Mouse (Mus musculus) liver, embryonic 13.5 days (tissue): ENCODE data around the gene Atp1a4. TPM values are rescaled to one million over a fixed set of nuclear protein-coding genes. Genes with fewer than 3 reads are reported as not detected.

ENCODE experiments used
- ATAC-seq: fragments of 200-750 bp; cut with Nextera tagmentation; 2 replicates; pipeline ENCODE4 v1.8.0; 2017; ENCODE audit warnings: low read depth, mild to moderate bottlenecking, moderate number of reproducible peaks, moderate library complexity
- DNase-seq: peaks from one replicate; pipeline ENCODE4 v3.0.0; 2022
- H3K27ac ChIP-seq: fragments of 300-500 bp; sonication (generic); 2 replicates; pipeline ENCODE4 v1.5.1; 2015; ENCODE audit warnings: moderate library complexity, mild to moderate bottlenecking, inconsistent platforms
- H3K27me3 ChIP-seq: fragments of 300-500 bp; sonication (generic); 2 replicates; pipeline ENCODE4 v1.6.1; 2015; ENCODE audit warnings: mild to moderate bottlenecking, inconsistent platforms
- H3K36me3 ChIP-seq: fragments of 300-500 bp; sonication (generic); 2 replicates; pipeline ENCODE4 v1.6.1; 2015; ENCODE audit warnings: mild to moderate bottlenecking, inconsistent platforms
- H3K4me1 ChIP-seq: fragments of 300-500 bp; sonication (generic); replicated peaks from 2 replicates; pipeline ENCODE4 v1.6.1; 2015; ENCODE audit warnings: inconsistent platforms
- H3K4me2 ChIP-seq: fragments of 300-500 bp; sonication (generic); 2 replicates; pipeline ENCODE4 v1.6.1; 2015; ENCODE audit warnings: inconsistent platforms, mild to moderate bottlenecking, moderate library complexity
- H3K4me3 ChIP-seq: fragments of 300-500 bp; sonication (generic); replicated peaks from 2 replicates; pipeline ENCODE4 v1.5.1; 2015; ENCODE audit warnings: mild to moderate bottlenecking, inconsistent platforms
- H3K9ac ChIP-seq: fragments of 300-500 bp; sonication (generic); 2 replicates; pipeline ENCODE4 v1.6.1; 2015; ENCODE audit warnings: mild to moderate bottlenecking, inconsistent platforms
- H3K9me3 ChIP-seq: fragments of 300-500 bp; sonication (generic); replicated peaks from 2 replicates; pipeline ENCODE4 v1.6.1; 2016; ENCODE audit warnings: inconsistent platforms
- WGBS: fragments of 180-500 bp; shearing (Covaris S2); methylation state at CpG from one replicate; pipeline ENCODE4 v1.1.7; 2015; ENCODE audit not compliant: insufficient replicate concordance; 5-methylcytosine and 5-hydroxymethylcytosine counted together
- polyA plus RNA-seq: library from polyadenylated mRNA; unstranded; fragments of >200 nt; fragmentation: Nextera tagmentation; extraction: Ambion mirVana; gene quantifications from 2 replicates; pipeline ENCODE4 v1.2.1, GENCODE M21; 2015

Gene Atp1a4
- polyA plus RNA-seq, 1 experiment from 2014 or later: not detected

- Histone ChIP-seq H3K4me1 (no peaks in the 10 kb centered on the region), H3K4me2 (no peak overlapping the region), H3K4me3 (no peak overlapping the region), H3K36me3 (no peaks in the 10 kb centered on the region), H3K27me3 (peaks cover 12% of the 10 kb centered on the region; the same call in 1 of the 2 replicates), H3K9ac (no peak overlapping the region), H3K9me3 (no peaks in the 10 kb centered on the region), H3K27ac (no peak overlapping the region)
- ATAC-seq: no peak
- WGBS: 67% methylated on average over 10 of the region's 10 CpGs
- DNase-seq: no peak
Observed at GRCm38 (mm10) chr1:172281522-172282254, 23.5 kb upstream of the Atp1a4 start.

- Histone ChIP-seq H3K4me3 (no peak overlapping the region), H3K4me1 (no peaks in the 10 kb centered on the region), H3K36me3 (no peaks in the 10 kb centered on the region), H3K9me3 (no peaks in the 10 kb centered on the region), H3K9ac (no peak overlapping the region), H3K4me2 (no peak overlapping the region), H3K27me3 (peaks cover 4% of the 10 kb centered on the region; the same call in 1 of the 2 replicates), H3K27ac (no peak overlapping the region)
- 65% methylated on average over 16 of the region's 16 CpGs for WGBS
- DNase-seq (no peak), ATAC-seq (no peak)
Observed at GRCm38 (mm10) chr1:172279768-172280509, 21.7 kb upstream of the Atp1a4 start.

- H3K27ac ChIP-seq: no peak overlapping the region
- no peak overlapping the region for H3K9ac ChIP-seq
- no peak overlapping the region for H3K4me3 ChIP-seq
- ATAC-seq (no peak), DNase-seq (no peak)
- no peaks in the 10 kb centered on the region for H3K36me3 ChIP-seq
- no peaks in the 10 kb centered on the region for H3K4me1 ChIP-seq
- 77% methylated on average over 13 of the region's 13 CpGs for WGBS
- no peaks in the 10 kb centered on the region for H3K9me3 ChIP-seq
- no peaks in the 10 kb centered on the region for H3K27me3 ChIP-seq
- no peak overlapping the region for H3K4me2 ChIP-seq
Observed at GRCm38 (mm10) chr1:172278328-172278727, 20.1 kb upstream of the Atp1a4 start.

- Histone ChIP-seq H3K36me3 (no peaks in the 10 kb centered on the region), H3K4me3 (no peak overlapping the region), H3K4me2 (no peak overlapping the region), H3K9ac (no peak overlapping the region), H3K27me3 (no peaks in the 10 kb centered on the region), H3K4me1 (no peaks in the 10 kb centered on the region), H3K9me3 (no peaks in the 10 kb centered on the region), H3K27ac (no peak overlapping the region)
- 12% methylated on average over 3 of the region's 3 CpGs for WGBS
- DNase-seq (no peak), ATAC-seq (no peak)
Observed at GRCm38 (mm10) chr1:172277172-172277571, 19.0 kb upstream of the Atp1a4 start.

GRCm38 (mm10) chr1:172274547-172274946 lies 16.3 kb upstream of the Atp1a4 start:
- no peak for ATAC-seq
- Histone ChIP-seq H3K4me2 (no peak overlapping the region), H3K27me3 (no peaks in the 10 kb centered on the region), H3K4me3 (no peak overlapping the region), H3K9me3 (no peaks in the 10 kb centered on the region), H3K36me3 (no peaks in the 10 kb centered on the region), H3K9ac (no peak overlapping the region), H3K4me1 (no peaks in the 10 kb centered on the region), H3K27ac (no peak overlapping the region)
- DNase-seq: no peak
- WGBS: 65% methylated on average over 5 of the region's 5 CpGs

- ATAC-seq (no peak), DNase-seq (no peak)
- 52% methylated on average over 5 of the region's 5 CpGs for WGBS
- Histone ChIP-seq H3K27me3 (no peaks in the 10 kb centered on the region), H3K4me3 (no peak overlapping the region), H3K9me3 (no peaks in the 10 kb centered on the region), H3K27ac (no peak overlapping the region), H3K36me3 (no peaks in the 10 kb centered on the region), H3K9ac (no peak overlapping the region), H3K4me1 (no peaks in the 10 kb centered on the region), H3K4me2 (no peak overlapping the region)
Observed at GRCm38 (mm10) chr1:172274116-172274515, 15.9 kb upstream of the Atp1a4 start.

GRCm38 (mm10) chr1:172273386-172273785 lies 15.2 kb upstream of the Atp1a4 start:
- Histone ChIP-seq H3K9ac (no peak overlapping the region), H3K4me3 (no peak overlapping the region), H3K27me3 (no peaks in the 10 kb centered on the region), H3K27ac (no peak overlapping the region), H3K4me2 (no peak overlapping the region), H3K36me3 (no peaks in the 10 kb centered on the region), H3K9me3 (no peaks in the 10 kb centered on the region), H3K4me1 (no peaks in the 10 kb centered on the region)
- WGBS: 77% methylated on average over 6 of the region's 6 CpGs
- ATAC-seq (no peak), DNase-seq (no peak)

GRCm38 (mm10) chr1:172271765-172272164 lies 13.6 kb upstream of the Atp1a4 start:
- no peak for DNase-seq
- ATAC-seq: no peak
- WGBS: 77% methylated on average over 10 of the region's 10 CpGs
- no peak overlapping the region for H3K4me3 ChIP-seq
- no peaks in the 10 kb centered on the region for H3K36me3 ChIP-seq
- H3K9ac ChIP-seq: no peak overlapping the region
- no peak overlapping the region for H3K4me2 ChIP-seq
- H3K9me3 ChIP-seq: no peaks in the 10 kb centered on the region
- no peaks in the 10 kb centered on the region for H3K4me1 ChIP-seq
- H3K27me3 ChIP-seq: no peaks in the 10 kb centered on the region
- H3K27ac ChIP-seq: no peak overlapping the region

- no peak overlapping the region for H3K4me3 ChIP-seq
- no peak overlapping the region for H3K9ac ChIP-seq
- no peak overlapping the region for H3K27ac ChIP-seq
- no peaks in the 10 kb centered on the region for H3K36me3 ChIP-seq
- no peaks in the 10 kb centered on the region for H3K4me1 ChIP-seq
- WGBS: 68% methylated on average over 3 of the region's 3 CpGs
- no peak for DNase-seq
- no peak for ATAC-seq
- H3K27me3 ChIP-seq: no peaks in the 10 kb centered on the region
- H3K9me3 ChIP-seq: no peaks in the 10 kb centered on the region
- no peak overlapping the region for H3K4me2 ChIP-seq
Observed at GRCm38 (mm10) chr1:172271208-172271607, 13.0 kb upstream of the Atp1a4 start.

- no peaks in the 10 kb centered on the region for H3K36me3 ChIP-seq
- no peak within 1 kb of the TSS for H3K4me3 ChIP-seq
- H3K27ac ChIP-seq: no peak within 1 kb of the TSS
- H3K27me3 ChIP-seq: no peaks in the 10 kb centered on the region
- no peaks in the 10 kb centered on the region for H3K4me1 ChIP-seq
- ATAC-seq (no peak), DNase-seq (no peak)
- no peak within 1 kb of the TSS for H3K9ac ChIP-seq
- H3K4me2 ChIP-seq: no peak within 1 kb of the TSS
- WGBS: 63% methylated on average over 8 of the region's 8 CpGs
- H3K9me3 ChIP-seq: 0 out of 2 replicates have a peak, but pooled peaks cover 3% of the 10 kb centered on the region
Observed at GRCm38 (mm10) chr1:172261477-172262078, 3.4 kb upstream of the Atp1a4 start, which contains the start of gene Igsf8. Gene Igsf8 (plus strand): TSS chr1:172261641.

- no peaks in the 10 kb centered on the region for H3K36me3 ChIP-seq
- no peak overlapping the region for H3K9ac ChIP-seq
- H3K4me2 ChIP-seq: no peak overlapping the region
- no peak overlapping the region for H3K4me3 ChIP-seq
- 26% methylated on average over 2 of the region's 2 CpGs for WGBS
- no peak overlapping the region for H3K27ac ChIP-seq
- H3K4me1 ChIP-seq: peaks cover 3% of the 10 kb centered on the region
- no peaks in the 10 kb centered on the region for H3K9me3 ChIP-seq
- H3K27me3 ChIP-seq: peaks cover 41% of the 10 kb centered on the region
- ATAC-seq: no peak
- DNase-seq: no peak
Observed at GRCm38 (mm10) chr1:172247679-172248078, 10.5 kb downstream of the Atp1a4 start.
